Mouse (Mus musculus) kidney, postnatal 4 days (tissue): Measurements from ENCODE around the gene Rwdd4a.

Experiments
- DNase-seq, 2 experiments: peaks; one replicate each; pipeline ENCODE4 v3.0.0; 2021; ENCODE audit warnings: mixed read lengths in 2 of 2

The Rwdd4a gene

DNA sequence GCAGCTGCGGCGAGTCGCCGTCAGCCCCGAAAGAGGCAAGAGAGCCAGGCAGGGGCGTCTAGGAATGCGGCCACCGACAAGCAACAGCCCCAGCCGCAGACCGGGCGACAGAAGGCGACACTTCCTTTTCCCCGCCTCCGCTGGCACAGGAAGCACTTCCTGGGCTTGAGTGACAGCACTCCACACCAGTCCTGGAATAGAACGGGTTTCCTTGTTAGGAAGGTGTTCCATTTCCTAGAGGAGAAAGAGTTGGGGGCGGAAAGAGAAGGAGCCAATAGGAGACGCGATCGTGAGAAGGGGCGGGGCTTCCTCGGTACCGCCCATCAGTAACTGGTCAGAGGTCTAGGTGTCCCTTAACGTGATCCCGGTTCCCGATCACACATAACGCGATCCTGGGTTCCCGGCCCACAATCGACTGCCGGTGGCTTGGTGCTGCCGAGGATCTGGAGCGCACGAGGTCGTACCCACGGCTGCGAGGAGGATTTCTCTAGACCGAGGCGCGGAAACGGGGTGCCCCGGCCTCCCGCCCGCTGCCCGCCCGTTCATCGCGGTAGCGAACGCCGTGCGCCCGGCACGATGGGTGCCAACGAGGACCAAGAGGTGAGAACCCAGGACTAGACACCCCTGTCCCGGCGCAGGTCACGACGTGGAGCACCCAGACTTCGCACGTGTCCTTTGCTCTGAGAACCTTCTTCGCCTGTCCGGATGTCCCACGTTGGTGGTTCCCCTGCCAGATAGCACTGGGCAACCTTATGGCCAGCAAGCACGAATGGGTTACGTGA lies at the start of gene Rwdd4a, which contains the start of gene Trappc11:
Gene Rwdd4a, plus strand, starts transcription at position 321 of the 782 bp plus-strand sequence.
Gene Trappc11, minus strand, starts transcription at position 127 of the 782 bp plus-strand sequence.
- DNase-seq = peak; percentile 96 to 97

DNA sequence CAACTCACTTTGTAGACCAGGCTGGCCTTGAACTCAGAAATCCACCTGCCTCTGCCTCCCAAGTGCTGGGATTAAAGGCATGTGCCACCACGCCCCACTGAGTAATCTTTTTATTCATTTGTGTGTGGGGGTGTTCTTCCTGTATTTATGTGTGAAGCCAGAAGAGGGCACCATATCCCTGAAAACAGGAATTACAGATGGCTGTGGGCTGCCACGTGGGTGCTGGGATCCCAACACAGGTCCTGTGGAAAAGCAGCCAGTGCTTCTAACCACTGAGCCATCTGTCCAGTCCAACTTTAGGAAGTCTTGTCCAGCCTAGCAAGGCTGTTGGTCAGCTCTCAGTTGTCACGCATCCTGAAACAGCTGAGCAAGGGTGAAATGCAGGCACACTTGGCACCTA lies 46.2 kb upstream of the Rwdd4a start:
- DNase-seq = no peak

GRCm38 (mm10) chr8:47493106-47493505 lies 40.4 kb upstream of the Rwdd4a start:
- no peak for DNase-seq

DNA sequence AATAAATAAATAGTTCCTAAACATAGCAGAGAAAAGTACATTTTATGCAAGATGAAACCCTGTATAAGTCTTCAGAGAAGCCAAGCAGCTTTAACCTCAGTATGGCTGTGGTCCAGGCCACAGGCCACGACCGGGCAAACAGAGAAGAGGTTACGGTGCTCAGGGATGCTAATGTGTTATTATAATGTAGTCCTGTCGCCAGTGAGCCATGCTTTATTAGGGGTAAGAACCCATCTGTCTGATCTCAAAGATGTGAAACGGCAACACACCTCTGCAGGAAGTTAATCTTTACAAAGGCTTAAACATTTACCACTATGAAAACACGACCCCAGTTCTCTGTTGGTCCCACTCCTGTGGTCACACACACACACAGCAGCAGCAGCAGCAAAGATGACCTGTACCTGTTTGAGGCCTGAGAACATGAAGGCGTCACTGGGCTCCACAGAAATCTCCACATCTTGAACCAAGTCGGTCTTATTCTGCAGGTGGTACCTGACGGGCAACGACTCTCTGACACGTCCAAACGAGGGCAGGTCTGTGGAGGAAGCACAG lies 38.8 kb upstream of the Rwdd4a start:
- DNase-seq = peak in 1 of 2 experiments; percentile 12

- DNase-seq = no peak
Observed at GRCm38 (mm10) chr8:47495428-47495827, 38.0 kb upstream of the Rwdd4a start.

- no peak for DNase-seq
Observed at GRCm38 (mm10) chr8:47501994-47502393, 31.5 kb upstream of the Rwdd4a start.

GRCm38 (mm10) chr8:47502546-47502945 lies 30.9 kb upstream of the Rwdd4a start:
- no peak for DNase-seq

GRCm38 (mm10) chr8:47505431-47505830 lies 28.0 kb upstream of the Rwdd4a start:
- DNase-seq = no peak

GRCm38 (mm10) chr8:47510930-47511329 lies 22.5 kb upstream of the Rwdd4a start:
- DNase-seq = no peak

DNA sequence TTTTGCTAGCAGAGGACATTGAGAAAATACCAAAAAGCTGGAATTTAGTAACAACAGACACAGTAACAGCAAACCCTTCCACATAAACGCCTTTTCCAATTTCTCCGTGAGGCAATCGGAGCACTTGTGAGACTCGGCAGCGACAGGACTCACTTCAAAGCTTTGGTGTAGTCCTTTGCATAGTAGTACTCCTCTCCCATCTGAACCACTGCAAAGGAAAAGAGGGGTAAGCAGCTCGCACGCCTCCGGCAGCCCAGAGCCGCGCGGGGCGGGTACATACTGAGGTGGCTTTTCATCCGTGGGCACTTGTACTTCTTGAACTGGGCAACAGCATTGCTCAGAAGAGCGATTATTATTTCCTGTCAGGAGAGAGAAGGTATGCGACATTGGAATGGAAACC lies 19.9 kb upstream of the Rwdd4a start:
- DNase-seq = no peak

- DNase-seq = no peak
Observed at GRCm38 (mm10) chr8:47528094-47528493, 5.4 kb upstream of the Rwdd4a start.

- DNase-seq = peak; percentile 11 to 14
Observed at GRCm38 (mm10) chr8:47538323-47538722, 4.9 kb downstream of the Rwdd4a start.

- no peak for DNase-seq
Observed at GRCm38 (mm10) chr8:47542746-47543145, 9.3 kb downstream of the Rwdd4a start.

GRCm38 (mm10) chr8:47544094-47544493 lies 10.6 kb downstream of the Rwdd4a start:
- DNase-seq = no peak

DNA sequence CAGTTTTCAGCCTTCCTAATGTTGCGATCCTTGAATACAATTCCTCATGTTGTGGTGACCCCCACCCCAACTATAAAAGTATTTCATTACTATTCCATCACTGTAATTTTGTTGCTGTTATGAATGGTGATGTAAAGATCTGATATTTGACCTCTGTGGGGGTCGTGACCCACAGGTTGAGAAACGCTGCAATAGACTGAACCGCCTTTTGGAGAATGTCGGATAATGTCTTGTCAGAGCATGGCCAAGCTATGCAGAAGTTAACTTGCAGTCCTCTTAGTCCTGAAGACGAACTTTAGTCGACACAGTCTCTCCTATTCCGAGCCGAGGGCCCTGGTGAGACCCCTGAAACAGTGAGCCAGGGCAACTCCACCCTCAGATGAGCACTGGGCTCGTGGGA lies 13.6 kb downstream of the Rwdd4a start:
- no peak for DNase-seq

DNA sequence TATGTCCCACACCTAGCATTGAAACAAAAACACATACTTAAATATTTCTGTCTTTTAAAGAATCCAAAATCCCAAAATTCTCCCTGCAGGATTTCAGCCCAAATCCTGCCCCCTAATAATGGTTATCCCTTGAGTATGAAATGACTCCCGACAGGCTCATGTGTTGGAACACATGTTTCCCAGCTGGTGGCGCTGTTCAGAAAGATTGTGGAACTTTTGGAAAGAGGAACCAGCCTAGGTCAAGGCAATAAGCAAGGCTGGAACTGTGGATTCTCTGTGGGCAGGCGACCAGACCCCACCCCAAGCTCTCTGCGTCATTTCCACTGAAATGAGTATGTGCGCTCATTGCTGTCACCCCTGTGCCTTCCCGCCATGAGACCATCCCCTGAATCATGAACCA lies 20.1 kb downstream of the Rwdd4a start:
- DNase-seq = peak in 1 of 2 experiments; percentile 14

DNA sequence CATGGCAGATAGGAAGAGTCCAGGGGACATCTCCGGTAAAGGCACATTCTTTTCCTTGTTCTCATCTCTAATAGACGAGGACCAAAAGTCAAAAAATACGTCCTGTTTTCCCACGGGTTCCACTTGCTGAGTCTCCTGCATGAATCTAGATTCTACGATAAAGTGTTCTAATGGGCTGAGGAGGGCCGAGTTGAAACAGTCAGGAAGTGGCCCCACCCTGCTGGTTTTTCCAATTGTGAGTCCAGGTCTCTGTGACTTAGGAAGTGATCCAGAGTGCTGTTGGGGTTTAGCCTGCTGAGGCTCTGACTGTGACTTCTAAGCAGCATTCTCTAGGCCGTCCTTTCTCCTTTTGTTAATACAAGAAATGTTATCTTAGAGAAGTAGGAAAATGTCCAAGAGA lies 23.0 kb downstream of the Rwdd4a start:
- no peak for DNase-seq

GRCm38 (mm10) chr8:47558274-47558673 lies 24.8 kb downstream of the Rwdd4a start:
- no peak for DNase-seq

GRCm38 (mm10) chr8:47560801-47561200 lies 27.3 kb downstream of the Rwdd4a start:
- DNase-seq = no peak

- no peak for DNase-seq
Observed at GRCm38 (mm10) chr8:47566551-47566950, 33.1 kb downstream of the Rwdd4a start.

DNA sequence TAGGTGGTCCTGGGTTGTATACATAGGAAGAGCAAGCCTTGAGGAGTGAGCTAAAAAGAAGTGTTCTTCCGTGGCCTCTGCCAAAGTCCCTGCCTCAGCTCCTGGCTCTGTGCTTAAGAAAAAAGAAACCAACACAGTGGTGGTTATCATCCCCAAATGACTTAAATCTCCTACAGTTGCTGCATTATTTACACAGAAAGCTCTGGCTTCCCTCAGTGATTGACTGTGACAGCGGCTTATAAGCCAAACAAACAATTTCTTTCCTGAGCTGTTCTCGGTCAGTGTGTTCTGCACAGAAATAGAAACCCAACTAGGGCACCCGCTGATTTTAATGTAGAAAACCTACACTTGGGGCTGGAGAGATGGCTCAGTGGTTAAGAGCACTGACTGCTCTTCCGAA lies 34.6 kb downstream of the Rwdd4a start:
- DNase-seq = no peak

DNA sequence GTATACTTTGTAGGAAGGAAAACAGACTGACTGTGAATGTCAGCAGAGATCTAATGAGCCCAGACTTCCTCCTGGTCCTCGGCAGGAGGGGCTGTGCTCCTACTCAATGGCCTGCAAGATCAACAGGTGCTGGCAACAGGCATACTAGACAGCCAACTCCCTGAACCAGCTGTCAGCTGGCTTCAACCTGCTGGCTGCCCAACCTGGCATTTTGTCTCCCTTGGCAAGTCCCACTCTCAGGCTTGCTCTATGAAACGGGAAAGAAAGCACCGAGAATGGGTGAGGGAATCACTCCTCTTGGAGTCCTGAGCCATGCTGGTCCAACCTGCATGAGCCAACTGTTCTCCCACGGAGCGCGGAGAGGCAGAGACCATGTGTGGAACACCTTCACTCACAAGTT lies 36.7 kb downstream of the Rwdd4a start:
- DNase-seq = no peak

DNA sequence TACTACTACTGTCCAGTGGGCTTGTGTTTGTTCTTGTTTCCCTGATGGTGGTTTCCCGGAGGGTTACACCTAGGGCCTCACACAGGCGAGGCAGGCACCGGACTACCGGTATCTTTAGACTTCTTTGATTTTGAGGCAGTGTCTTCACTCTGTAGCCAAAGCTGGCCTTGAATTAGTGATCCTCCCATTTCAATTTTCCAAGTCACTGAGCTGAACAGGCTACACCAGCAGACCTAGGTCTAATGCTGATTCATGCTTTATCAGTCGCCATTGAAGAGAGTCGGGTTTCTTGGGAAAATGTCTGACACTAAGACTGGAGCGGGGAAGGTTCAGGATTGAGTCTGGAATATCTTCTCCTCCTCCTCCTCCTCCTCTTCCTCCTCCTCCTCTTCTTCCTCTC lies 40.0 kb downstream of the Rwdd4a start:
- DNase-seq = no peak

- DNase-seq = no peak
Observed at GRCm38 (mm10) chr8:47581454-47581853, 48.0 kb downstream of the Rwdd4a start.

DNA sequence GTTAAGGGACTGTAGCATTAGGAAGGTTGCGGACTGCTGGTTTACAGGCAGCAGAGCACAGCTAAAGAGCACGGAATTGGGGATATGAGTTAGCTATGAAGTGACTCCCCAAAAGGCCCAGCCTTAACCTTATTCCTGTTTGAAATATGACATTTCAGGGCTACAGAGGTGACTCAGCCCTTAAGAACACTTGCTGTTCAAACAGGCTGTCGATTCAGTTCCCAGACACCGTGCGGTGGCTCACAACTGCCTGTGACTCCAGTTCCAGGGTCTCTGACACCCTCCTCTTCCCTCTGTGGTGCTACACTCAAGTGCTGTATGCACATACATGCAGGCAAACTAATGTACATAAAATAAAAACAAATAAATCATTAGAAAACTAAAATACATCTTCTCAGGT lies 55.2 kb downstream of the Rwdd4a start:
- DNase-seq = no peak
